Mouse (Mus musculus): ENCODE data around the gene Arhgap8. TPM values are rescaled to one million over a fixed set of nuclear protein-coding genes. Genes with fewer than 3 reads are reported as not detected.
A peak's percentile ranks its signal among the peaks of the same experiment; 100 is the strongest.
"Not testable (repeated sequence)": the region's sequence is repeated elsewhere in the genome, so short reads cannot be mapped to it uniquely, and the experiment has no call there.

Arhgap8 gene
- polyA plus RNA-seq, 1 experiment: 0.14 TPM

- no peak for DNase-seq (ENCODE audit: extremely low spot score in 1 of 2, low spot score in 1 of 2)
Measured at GRCm38 (mm10) chr15:84696021-84696420, 23.8 kb upstream of the Arhgap8 start.

GRCm38 (mm10) chr15:84697611-84698011, 22.2 kb upstream of the Arhgap8 start:
- peak in 1 of 2 experiments; percentile 57 for DNase-seq (ENCODE audit: extremely low spot score in 1 of 2, low spot score in 1 of 2)

- DNase-seq (ENCODE audit: extremely low spot score in 1 of 2, low spot score in 1 of 2): no peak
Measured at GRCm38 (mm10) chr15:84698189-84698588, 21.7 kb upstream of the Arhgap8 start.

- DNase-seq (ENCODE audit: extremely low spot score in 1 of 2, low spot score in 1 of 2): peak in 1 of 2 experiments; percentile 57
Measured at GRCm38 (mm10) chr15:84700147-84700794, 19.6 kb upstream of the Arhgap8 start.

- peak in 1 of 2 experiments; percentile 65 for DNase-seq (ENCODE audit: extremely low spot score in 1 of 2, low spot score in 1 of 2)
Measured at GRCm38 (mm10) chr15:84701947-84702346, 17.9 kb upstream of the Arhgap8 start.

GRCm38 (mm10) chr15:84702391-84703345, 17.2 kb upstream of the Arhgap8 start:
- DNase-seq (ENCODE audit: extremely low spot score in 1 of 2, low spot score in 1 of 2): no peak

- no peak for DNase-seq (ENCODE audit: extremely low spot score in 1 of 2, low spot score in 1 of 2)
Measured at GRCm38 (mm10) chr15:84703992-84704391, 15.9 kb upstream of the Arhgap8 start.

GRCm38 (mm10) chr15:84705351-84705901, 14.4 kb upstream of the Arhgap8 start:
- no peak for DNase-seq (ENCODE audit: extremely low spot score in 1 of 2, low spot score in 1 of 2)

- no peak for DNase-seq (ENCODE audit: extremely low spot score in 1 of 2, low spot score in 1 of 2)
Measured at GRCm38 (mm10) chr15:84706983-84707619, 12.8 kb upstream of the Arhgap8 start.

- DNase-seq (ENCODE audit: extremely low spot score in 1 of 2, low spot score in 1 of 2): no peak
Measured at GRCm38 (mm10) chr15:84712566-84713405, 7.1 kb upstream of the Arhgap8 start.

GRCm38 (mm10) chr15:84714730-84715129, 5.1 kb upstream of the Arhgap8 start:
- DNase-seq (ENCODE audit: extremely low spot score in 1 of 2, low spot score in 1 of 2): peak in 1 of 2 experiments; percentile 18

- DNase-seq (ENCODE audit: extremely low spot score in 1 of 2, low spot score in 1 of 2): no peak
Measured at GRCm38 (mm10) chr15:84715132-84715531, 4.7 kb upstream of the Arhgap8 start.

- DNase-seq (ENCODE audit: extremely low spot score in 1 of 2, low spot score in 1 of 2): not testable (repeated sequence)
Measured at GRCm38 (mm10) chr15:84717570-84718270, 2.1 kb upstream of the Arhgap8 start.

GRCm38 (mm10) chr15:84718785-84719184, 1.1 kb upstream of the Arhgap8 start:
- DNase-seq (ENCODE audit: extremely low spot score in 1 of 2, low spot score in 1 of 2): no peak

GRCm38 (mm10) chr15:84720291-84721204, 696 bp downstream of the Arhgap8 start:
- DNase-seq (ENCODE audit: extremely low spot score in 1 of 2, low spot score in 1 of 2): no peak

GRCm38 (mm10) chr15:84723656-84724055, 3.8 kb downstream of the Arhgap8 start:
- DNase-seq (ENCODE audit: extremely low spot score in 1 of 2, low spot score in 1 of 2): not testable (repeated sequence)

GRCm38 (mm10) chr15:84724199-84724598, 4.3 kb downstream of the Arhgap8 start:
- no peak for DNase-seq (ENCODE audit: extremely low spot score in 1 of 2, low spot score in 1 of 2)

- DNase-seq (ENCODE audit: extremely low spot score in 1 of 2, low spot score in 1 of 2): peak in 1 of 2 experiments; percentile 23
Measured at GRCm38 (mm10) chr15:84729685-84730084, 9.8 kb downstream of the Arhgap8 start.

Measured in frontal cortex, adult 2 months (tissue).